Mouse (Mus musculus) layer of hippocampus, adult 8-10 months (tissue): ENCODE results near the gene Ddx42. TPM values are rescaled to one million over a fixed set of nuclear protein-coding genes. Genes with fewer than 3 reads are reported as not detected.

Experiments
- DNase-seq, 2 experiments: peaks; one replicate each; pipeline ENCODE4 v3.0.0; 2022; ENCODE audit warnings: low spot score in 2 of 2
- total RNA-seq, 4 experiments: library from RNA; stranded (reverse); gene quantifications; 2 replicates each; pipeline ENCODE4 v1.2.4; 2022

The Ddx42 gene
- total RNA-seq, 4 experiments from 2014 or later: 65.3 to 71.1 (median 69.4) TPM

DNA sequence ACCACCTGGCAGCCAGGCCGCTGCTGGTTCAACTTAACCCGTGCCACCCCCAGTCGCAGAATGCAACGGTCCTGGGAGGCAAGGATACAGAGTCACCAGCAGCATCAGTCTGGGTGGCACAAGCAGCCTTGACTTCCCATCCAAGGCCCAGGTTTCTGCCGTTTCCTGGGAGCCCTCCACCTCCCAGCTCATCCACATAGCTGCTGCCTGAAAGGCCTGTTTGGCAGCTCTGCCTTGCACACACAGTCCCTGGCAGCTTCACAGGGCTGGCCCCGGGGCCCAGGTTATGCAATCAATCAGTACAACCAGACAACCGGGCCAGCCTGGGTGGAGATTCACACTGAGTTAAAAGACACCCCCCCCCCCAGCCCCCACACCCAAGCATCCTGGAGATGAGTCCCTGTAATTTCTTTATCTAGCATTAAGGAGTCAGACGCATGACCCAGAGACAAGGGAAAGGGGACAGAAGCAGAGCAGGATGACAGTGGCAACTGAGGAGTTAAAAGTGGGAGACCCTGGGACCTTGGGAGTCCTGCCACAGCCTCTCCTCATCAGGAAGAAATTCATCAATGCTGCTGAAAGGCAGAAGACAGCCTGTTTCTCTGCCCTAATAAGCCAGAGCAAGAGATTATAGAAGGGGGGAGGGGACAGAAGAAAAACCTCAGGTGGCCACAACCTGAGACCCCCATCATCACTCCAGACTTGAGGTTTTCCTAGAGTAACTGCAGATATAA lies 51.8 kb downstream of the Ddx42 start:
- DNase-seq: peak; percentile 74

DNA sequence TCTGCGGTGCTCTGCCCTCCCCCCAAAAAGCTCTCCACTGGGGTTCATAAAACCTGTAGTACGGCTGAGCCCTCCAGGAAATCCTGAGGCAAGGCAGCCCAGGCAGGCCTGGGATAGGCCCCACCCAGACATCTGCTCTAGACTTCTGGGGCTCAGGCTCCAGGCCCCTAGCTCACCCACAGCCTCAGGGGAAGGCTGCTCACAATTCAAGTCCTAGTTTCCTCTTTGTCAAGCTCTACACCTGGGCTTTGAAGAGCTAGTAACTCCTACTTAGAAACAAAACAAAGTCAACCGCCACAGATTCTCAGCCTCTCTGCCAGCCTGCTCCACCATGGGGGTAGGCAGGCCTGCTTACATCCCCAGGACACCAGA lies 52.3 kb downstream of the Ddx42 start:
- DNase-seq: no peak

DNA sequence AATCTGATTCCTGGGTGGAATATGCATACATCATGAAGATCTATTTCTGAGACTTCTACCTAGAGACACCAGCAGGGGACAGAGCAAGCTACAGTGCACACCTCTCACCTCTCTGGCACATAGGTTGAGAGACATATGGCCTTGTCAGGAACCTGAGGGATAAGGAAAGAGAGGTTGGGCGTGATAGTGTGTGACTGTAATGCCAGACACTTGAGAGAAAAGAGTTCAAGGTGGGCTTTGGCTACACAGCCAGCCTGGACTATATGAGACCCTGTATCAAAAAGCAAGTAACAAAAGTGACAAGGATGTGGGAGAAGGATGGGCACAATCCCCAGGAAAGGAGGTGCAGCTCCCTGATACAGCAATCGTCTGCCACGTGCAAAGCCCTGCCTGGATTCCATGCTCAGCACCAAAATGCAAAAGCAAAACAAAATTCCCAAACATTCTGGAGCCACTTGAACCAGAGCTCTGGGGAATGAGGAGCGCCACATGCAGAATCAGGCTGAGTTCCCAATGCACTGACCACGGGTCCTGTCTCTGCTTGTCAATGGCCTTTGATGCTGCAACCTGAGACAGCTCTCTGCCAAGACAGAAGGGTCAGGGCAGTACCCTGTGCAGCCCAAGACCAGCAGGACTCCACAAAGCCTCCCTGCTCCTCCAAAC lies 54.5 kb downstream of the Ddx42 start:
- no peak for DNase-seq

DNA sequence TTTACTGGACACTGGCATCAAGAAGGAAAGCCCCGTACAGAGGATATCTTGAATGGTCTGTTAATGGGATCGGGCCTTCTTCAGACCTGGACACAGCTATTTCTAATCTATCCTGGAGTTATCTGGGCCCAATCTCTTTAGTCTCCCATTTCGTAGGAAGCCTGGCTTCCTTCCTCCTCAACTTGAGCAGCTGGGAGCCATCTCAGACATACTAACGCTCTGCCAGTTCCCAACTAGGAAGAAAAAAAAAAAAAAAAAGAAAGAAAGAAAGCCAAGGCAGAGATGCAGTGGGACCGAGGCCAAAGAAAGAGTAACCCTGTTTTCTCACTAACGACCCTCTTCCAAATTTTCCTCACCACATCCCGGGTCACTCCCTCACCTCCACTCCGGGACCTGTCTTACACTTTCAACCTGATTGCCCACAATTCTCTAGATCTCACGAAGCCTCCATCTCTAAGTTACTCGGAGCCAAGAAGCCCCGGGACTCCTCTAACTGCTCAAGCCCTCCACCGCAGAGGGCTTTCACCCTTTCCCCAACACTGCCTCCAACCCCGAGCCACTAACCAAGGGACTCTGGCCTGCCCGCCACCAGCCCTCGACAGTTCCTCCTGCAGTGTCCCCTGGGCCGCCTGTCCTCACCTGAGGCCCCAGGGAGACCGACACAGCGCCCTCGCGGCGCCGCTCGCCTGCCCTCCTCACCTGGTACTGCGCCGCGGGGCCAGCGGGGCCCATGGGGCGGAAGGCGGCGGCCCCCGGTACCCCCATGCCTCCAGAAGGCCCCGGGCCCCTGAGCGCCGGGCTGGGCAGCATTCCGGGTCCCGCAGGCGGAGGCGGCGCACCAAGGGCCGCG lies 55.3 kb downstream of the Ddx42 start:
- DNase-seq: no peak

DNA sequence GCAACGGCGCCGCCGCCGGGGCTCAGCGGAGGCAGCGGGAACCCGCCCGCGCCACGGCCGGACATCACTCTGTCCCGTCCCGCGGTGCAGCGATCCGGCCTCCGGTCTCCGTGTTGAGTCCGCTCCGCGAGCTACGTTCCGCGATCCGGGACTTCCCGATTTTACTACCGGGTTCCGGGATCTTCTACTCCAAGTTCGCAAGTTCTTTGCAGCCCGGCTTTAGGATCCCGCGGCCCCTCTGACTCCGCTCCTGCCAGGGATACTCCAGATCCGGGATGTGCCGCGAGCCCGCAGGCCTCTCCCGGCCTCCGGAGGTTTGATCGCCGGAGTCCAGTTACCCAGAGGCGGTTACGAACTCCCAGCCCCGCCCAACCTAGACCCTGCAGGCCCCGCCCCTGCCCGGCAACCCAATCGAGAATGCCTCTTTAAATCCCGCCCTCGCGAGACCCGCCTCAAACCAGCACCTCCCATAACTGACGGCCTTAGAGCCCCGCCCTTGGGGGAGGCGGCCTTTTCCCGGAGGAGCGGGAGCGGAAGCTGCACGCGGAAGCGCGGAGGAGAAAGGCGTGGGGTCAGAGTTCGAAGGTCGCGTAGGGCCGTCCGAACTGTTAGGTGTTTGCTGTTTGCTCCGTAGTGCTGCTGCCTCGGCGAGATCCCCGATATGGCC lies 56.1 kb downstream of the Ddx42 start, which contains the start of gene Smarcd2:
TSS of gene Smarcd2 (minus strand) at position 329 of the 667 bp plus-strand sequence.
- peak; percentile 99 for DNase-seq

DNA sequence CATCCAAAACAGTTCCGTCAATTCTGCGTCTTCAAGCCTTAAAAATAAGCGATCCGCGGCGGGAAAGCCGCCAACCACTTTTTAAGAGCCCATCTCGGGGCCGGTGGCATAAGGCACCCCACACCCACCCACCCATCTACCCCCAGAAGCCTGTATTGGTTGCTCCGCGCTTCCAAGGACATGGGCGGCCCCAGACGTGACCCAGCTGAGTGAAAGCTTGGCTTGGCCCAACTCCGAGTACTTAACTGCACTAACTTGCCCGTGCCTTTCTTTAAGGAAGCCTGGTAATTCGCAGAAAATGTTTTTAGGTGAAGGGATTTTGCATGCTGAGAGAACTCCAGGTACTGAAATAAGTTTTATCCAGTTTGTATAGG lies 56.6 kb downstream of the Ddx42 start:
- DNase-seq: no peak

DNA sequence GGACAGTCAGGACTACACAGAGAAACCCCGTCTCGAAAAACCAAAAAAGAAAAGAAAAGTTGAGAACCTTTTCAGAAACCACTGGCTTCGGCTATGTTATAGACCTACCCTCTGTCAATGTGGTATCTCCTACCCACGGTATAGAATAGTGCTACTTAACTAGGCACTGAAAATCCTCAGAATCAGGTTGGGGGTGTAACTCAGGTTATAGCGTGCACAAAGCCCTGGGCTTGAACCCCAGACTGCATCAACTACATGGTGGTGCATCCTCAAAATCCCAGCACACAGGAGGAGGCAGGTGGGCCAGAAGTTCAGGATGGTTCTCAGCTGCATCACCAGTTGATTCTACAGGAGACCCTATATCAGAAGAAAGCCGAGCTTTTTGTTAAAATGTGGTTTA lies 57.1 kb downstream of the Ddx42 start:
- DNase-seq: no peak

DNA sequence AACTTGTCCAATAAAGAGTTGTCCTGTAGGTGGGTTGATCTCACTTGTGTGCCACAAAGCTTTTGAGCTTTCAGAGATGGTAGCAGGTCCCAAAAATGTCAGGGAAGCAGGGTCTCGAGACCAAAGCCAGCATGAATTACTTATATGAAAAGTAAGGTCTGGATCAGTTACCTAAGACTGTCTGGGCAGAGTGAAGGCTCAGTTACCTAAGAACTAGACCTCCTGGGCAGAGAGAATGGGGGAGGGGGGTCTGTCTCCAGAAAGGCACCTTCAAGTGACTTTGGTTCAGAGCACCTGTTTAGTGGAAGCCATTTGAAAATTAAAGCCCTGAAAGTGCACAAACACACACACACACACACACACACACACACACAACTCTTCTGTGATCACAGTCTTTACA lies 57.6 kb downstream of the Ddx42 start:
- no peak for DNase-seq

DNA sequence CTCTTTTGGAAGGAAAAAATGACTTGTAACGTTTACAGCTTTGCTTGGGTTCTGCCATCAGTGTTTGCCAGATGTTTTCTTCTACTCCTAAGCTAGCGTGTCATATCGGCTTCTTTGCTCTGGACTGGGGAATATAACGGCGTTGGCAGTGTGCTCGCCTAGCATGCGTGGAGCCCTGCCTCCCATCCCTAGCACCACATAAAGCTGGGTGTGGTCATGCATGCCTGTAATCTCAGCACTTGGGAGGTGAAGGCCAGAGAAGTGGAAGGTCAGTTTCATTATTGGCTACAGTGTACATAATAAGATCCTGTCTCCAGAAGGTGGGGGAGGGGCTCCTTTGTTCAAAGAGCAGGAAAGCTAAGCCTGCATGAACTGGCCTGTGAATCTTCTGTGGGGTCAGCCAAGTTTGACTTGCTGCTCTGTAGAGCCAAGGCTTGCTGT lies 58.3 kb downstream of the Ddx42 start:
- no peak for DNase-seq

DNA sequence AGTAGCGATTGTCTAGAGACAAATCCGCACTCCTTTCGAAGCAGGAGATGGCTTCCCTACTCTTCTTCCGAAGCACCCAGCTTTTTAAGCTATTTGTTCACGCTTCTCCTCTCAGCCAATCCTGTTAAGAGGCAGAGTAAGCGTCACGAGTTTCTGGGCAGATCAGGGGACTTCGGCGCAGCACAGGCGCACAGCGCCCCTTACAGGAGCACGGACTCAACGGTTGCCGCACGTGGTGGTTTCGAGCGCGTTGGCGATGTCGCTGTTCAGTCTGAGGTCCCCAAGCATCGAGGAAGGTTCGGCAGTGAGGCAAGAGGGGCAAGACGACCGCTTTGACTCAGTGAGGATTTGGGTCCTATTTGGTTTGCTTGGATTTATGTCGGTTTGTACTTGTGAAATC lies 59.7 kb downstream of the Ddx42 start, which contains the start of gene Tcam1:
TSS of gene Tcam1 (plus strand) at position 219 of the 400 bp plus-strand sequence.
- peak; percentile 88 to 96 for DNase-seq

DNA sequence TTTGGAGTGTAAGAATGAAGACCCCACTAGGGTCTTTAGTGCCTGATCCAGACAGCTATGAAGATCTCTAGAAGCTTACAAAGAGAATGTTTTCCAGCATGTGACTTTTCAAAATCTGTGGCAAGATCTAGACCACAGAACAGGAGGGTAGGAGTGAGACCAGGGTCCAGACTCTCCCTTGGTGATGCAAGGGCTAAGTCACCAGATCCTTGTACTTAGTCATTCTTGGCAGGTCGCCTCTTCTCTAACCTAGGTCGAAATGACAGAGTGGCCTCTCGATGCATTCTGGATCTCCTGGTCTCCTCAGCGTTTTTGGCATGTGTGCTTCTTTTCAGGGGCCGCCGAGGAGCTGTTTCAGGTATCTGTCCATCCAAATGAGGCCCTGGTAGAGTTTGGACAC lies 65.7 kb downstream of the Ddx42 start:
- DNase-seq: no peak

DNA sequence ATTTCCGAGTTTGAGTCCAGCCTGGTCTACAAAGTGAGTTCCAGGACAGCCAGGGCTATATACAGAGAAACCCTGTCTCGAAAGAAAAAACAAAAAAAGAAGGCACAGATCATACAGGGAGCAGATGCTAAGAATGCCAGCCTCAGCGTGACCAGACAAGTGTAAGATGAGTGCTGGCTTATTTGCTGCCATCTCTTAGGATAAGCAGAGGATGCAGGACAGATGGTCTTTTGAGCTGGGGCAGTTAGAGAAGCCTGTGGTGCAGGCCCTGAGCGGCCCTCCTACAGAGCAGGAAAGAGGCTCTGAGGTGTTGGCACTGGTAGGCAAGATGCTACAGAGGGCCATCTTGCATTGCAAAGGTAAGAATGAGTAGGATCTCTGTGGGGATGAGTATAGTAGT lies 66.6 kb downstream of the Ddx42 start:
- DNase-seq: no peak

DNA sequence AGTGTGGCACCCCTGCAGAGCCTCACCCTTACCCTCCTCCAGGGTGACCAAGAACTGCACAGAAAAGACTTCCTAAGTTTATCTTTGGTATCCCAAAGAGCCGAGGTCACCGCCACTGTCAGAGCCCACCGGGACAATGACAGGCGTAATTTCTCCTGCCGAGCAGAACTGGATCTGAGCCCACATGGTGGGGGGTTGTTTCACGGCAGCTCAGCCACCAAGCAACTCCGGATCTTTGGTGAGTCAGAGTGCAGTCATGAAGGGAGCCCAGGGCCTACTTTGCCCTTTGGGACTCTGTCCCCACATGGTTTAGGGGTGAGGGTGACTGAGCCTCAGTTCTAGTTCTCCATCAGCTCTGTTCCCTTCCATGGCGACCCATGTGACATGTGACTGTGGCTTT lies 67.4 kb downstream of the Ddx42 start:
- no peak for DNase-seq

DNA sequence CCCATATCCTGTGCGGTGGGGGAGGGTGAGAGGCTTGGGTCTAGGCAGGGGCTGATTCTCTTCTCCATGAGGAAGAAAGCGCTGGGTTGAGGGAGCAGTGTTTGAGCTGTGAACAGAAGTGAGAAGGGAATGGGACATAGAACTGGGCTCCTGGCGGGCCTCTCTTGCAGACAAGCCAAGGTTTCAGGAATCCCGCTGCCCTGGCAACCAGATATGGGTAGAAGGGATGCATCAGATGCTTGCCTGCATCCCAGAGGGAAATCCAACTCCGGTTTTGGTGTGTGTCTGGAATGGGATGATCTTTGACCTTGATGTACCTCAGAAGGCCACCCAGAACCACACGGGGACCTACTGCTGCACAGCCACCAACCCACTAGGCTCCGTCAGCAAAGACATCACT lies 69.5 kb downstream of the Ddx42 start:
- no peak for DNase-seq

DNA sequence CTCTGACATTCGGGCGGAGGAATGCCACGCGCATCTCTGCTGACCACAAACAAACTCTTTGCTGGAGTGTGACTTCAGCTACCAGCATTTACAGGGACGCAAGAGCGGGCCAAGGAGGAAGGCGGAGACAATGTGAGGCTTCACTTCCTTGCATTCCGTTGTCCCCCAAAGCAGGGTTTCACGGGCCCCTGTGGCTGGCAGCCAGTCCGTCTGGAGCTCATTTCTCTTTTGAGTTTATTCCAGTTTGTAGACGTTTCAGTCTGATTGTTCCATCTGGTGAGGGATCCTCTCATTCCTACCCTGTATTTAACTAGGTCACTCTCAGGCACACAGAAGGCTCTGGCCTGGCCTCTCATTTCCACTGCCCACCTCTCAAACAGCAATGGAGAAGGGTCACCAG lies 70.3 kb downstream of the Ddx42 start:
- no peak for DNase-seq

DNA sequence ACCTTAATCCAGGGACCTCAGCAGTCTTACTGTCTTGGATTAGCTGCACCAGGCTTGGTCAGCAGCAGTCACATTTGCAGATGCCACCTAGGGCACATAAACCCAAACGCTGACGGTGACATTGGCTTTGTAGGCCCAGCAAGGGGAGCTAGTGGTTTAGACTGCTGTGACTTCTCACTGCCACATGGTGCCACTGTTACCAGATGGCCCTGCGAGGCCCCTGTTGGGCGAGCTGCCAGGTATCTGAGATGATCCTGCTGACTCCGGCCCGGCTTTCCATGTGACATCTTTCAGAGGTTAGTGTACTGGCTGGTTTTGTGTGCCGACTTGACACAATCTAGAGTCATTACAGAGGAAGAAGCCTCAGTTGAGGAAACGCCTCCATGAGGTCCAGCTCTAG lies 72.6 kb downstream of the Ddx42 start:
- DNase-seq: no peak

DNA sequence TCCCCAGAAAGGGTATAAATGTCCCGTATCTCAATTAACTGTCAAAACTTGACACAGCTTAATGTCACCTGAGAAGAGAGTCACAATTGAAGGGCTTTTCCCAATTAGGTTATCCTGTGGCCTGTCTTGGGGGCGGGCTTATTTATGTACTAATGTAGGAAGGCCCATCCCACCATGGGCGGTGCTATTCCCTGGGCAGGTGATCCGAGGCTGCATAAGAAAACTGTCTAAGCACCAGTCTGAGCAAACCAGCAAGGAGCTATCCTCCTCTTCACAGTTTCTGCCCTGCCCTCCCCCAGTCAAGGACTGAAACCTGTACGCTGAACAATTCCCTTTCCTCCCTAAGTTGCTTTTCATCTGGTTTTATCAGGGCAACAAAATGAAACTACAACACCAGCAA lies 73.7 kb downstream of the Ddx42 start:
- DNase-seq: no peak

DNA sequence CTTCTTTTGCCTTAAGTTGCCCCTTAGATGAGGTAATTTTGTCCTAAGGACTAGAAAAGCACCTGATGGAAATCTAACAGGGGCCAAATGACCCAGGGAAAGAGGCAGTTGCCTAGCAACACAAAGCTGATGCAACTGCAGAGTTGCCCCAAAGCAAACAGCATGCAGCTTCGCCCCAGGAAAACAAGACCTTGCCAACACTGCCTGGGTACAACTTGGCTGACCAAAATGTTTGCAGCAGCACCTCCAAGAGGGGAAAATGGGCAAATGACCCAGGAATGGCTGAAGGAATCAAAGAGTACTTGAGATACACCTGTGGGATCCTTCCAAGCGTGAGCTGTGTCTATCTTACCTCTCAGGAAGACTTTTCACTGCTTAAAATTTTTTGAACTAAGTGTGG lies 75.1 kb downstream of the Ddx42 start:
- DNase-seq: no peak
